Mouse (Mus musculus): ENCODE measurements around the gene Arfgef3.

DNA sequence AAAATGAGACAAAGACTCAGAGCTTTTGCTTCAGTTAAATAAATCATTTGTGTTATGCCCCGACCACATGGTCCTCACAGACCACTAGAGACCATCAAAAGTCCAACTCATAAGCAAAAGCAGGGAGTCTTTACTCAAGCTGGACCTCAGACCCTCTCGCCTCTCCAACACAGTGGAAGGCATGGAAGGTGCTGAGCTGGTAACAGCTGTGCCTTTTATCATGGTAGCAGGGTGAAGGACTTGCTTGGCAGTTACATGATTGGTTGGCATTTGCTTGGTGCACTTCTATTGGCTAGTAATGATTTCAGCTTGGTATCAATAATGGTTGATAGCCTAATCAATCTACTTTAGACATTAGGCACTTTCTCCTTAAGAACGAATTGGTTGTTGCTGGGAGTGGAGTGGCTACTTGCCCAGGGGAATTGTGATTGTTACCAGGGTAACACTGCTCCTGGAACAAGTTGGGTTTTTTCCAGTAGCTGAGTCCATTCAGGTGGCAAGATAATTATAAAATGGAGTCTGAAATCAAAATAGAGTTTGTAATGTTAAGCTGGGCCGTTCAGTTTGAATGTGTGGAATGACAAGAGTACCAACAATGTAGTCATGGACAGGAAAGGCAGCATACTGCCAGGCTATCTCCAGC lies 28.9 kb upstream of the Arfgef3 start:
- no peak for TF ChIP-seq POLR2A (IDR thresholded peaks at IDR 0.05; ENCODE audit: borderline replicate concordance, extremely low read depth, insufficient read depth, insufficient read length, poor library complexity, severe bottlenecking)
- no peak for TF ChIP-seq CTCF (IDR thresholded peaks at IDR 0.05; ENCODE audit: borderline replicate concordance, extremely low read depth, insufficient read depth, insufficient read length)

Data from brain, embryonic 14.5 days (tissue).